Mouse (Mus musculus): ENCODE data around the gene Kremen2. TPM values are rescaled to one million over a fixed set of nuclear protein-coding genes. Genes with fewer than 3 reads are reported as not detected.

Kremen2 gene
- polyA plus RNA-seq (2012; rRNA removed): 3.2 and 6.6 TPM in 2 replicates

DNA sequence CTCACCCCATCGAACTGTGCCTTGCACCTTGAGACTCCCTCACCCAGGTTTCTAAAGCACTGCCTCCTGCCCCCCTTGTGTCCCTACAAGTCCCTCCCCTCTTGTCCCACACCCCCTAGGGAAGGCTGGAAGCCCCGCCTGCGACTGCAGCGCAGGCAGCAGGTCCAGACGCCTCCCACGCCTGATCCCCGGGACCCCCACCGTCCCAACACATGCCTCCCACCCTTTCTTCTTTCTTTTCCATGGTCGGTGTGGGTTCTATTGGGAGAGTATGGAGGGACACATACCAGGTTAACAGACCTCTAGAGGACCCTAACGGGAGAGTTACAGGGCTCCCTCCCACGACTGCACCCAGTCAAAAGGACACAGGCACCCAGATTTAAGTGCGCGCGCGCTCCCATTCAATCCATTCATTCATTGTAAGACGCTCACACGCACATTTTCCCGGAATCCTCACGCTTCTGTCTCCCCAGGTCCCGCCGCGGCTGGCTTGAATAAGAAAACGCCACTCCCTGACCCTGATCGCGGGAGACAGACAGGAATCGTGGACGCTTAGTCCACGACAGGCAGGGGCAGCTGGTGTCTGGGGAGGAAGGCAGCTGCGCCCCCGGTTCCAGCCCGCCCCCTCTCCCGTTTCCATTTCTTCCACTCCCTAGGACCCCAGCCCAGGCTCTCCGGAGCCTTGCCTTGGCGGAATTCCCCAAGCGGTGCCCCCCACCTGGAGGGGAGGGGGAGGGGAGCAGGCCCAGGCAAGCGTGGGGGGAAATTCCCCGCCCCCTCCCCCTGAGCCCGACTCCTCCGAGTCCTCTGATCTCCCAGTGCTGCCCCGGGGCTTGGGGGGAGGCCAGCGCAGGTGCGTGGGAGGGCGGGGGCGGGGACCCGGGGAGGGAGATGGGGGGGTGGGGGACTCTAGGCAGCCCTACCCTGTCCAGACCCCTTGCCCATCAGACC lies at the start of gene Kremen2:
TSS of gene Kremen2 (minus strand) at position 533 of the 951 bp plus-strand sequence.

DNA sequence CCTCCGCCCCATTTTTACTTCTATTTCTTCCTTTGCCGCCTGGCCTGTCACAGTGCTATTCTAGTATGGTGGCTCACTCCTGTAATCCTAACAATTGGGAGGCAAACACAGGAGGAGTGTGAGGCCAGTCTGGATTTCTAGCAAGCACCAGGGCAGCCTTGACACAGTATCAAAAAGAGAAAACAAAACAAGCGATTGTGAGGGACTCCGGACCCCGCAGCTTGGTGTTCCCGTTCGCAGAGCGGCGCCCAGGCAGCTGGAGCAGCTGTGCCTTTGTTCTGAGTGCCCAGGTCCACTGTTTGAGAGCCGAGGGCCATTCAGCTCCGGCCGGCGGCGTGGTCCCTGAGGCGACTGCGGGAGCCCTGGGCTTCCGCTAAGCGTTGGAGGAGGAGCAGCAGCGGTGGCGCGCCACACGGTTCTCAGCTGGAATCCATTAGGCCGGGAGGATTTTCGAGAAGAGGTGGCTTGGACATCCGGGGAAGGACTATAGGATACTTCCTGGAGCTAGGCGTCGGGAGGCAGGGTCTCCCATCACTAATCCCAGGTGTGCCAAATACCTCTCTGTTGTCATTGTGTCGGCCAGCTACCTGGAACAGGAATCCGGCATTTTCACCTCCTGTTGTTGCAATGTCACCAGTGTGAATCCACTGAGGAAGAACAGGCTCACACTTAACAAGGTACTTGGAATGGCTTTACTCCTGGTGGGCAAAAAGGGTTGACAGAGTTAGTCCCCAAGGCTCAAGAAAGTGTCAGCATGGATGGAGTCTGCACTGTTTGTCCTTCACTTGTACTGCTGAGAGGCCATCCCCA lies 44.8 kb upstream of the Kremen2 start, which contains the start of gene Srrm2:
TSS of gene Srrm2 (plus strand) at position 264 of the 810 bp plus-strand sequence.

DNA sequence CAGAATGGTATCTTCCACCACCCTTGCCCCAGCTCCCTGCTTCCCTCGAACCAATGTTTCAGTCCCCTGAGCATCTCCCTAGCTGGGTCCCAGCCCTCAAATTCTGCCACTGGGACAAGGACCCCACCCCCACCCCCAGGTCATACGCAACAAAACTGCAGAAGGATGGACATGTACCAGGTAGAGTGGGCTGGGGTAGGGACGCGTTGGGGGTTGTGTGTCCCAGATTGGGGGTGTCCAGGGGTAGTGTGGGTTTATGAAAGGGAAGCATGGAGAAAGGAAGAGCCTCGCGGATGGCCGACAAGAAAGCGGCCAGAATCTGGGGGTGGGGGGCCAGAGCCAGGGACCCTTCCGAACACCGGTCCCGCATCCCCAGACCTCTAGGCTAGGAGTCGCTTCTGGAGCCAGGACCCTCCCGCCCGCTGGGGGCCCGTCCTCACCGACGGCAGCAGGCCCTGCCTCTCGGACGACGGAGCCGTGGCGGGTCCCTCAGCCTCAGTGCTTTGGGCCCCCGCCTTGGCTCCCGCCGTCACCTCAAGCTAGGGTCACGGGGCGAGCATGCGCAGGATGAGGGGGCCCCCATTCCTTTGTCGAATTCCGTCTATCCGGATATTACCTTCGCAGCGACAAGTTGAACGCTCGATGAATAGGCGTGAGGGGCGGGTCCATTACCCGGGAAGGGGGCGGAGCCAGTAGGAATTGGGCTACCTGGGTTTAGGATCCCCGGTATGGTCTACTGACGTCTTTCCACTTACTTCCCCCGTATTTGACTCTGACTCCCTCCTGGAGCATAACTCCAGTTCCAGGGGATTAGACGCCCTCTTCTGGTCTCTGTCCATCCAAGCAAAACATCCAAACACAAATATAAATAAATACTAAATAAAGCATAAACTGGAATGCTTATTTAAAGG lies 40.2 kb upstream of the Kremen2 start, which contains the start of gene Flywch2:
TSS of gene Flywch2 (minus strand) at position 521 of the 911 bp plus-strand sequence.

DNA sequence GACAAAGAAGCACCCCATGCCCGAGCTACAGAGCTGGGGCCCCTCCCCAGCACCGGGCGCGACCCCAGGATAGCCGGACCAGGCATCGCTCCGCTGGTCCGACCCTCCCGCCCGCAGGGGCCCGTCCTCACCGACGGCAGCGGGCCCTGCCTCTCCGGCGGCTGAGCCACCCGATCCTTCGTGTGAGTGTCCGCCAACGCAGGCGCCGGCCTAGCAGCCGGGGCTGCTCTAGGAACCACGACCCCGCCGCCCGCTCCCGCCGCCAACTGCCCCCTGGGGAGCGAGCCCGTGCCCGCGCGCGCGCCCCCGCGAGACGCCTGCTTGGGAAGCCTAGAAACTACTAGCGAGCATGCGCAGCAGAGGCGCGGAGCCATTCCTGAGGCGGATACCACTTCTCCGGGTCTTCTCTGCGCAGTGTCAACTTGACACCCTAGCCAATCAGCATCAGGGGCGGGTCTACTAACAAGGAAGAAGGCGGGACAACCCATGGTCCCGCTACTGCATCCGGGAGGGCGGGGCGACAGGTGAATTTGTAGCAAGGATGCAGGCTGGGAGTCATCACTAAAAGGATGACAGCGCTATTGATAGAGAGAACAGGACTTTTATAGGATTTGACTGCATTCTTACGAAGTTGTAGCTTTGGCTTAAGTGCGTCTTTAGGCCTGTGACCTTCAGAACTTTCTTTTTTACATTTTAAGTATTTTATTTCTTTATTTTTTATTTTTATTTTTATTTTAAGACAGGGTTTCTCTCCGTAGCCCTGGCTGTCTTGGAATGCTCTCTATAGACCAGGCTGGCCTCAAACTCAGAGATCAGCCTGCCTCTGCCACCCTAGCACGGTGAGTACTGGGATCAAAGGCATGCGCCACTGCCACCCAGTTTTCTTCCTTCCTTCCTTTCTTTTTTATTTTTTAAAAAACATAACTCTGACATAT lies 25.9 kb upstream of the Kremen2 start, which contains the start of gene Flywch1:
TSS of gene Flywch1 (minus strand) at position 319 of the 935 bp plus-strand sequence.

DNA sequence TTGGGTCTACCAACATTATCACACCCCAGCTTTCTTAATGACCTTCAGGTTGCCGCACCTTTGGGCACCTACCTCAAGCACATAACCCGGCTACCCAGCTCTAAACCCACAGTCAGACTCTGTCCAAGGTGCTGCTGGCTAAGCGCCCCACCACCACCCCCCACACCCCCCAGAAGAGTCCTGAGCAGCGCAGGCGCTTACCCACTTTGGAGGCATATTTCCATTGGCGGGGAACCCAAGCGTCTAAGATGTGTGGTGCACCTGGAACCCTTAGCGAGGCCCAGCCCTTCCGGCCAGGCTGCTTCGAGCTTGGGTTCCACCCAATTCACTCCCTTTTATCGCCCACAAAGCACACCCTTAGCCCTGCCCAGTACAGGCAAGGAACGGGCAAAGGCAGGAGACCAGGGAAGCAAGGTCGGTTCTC lies 5.0 kb downstream of the Kremen2 start, which contains the start of gene Paqr4:
TSS of gene Paqr4 (minus strand) at position 270 of the 424 bp plus-strand sequence.

DNA sequence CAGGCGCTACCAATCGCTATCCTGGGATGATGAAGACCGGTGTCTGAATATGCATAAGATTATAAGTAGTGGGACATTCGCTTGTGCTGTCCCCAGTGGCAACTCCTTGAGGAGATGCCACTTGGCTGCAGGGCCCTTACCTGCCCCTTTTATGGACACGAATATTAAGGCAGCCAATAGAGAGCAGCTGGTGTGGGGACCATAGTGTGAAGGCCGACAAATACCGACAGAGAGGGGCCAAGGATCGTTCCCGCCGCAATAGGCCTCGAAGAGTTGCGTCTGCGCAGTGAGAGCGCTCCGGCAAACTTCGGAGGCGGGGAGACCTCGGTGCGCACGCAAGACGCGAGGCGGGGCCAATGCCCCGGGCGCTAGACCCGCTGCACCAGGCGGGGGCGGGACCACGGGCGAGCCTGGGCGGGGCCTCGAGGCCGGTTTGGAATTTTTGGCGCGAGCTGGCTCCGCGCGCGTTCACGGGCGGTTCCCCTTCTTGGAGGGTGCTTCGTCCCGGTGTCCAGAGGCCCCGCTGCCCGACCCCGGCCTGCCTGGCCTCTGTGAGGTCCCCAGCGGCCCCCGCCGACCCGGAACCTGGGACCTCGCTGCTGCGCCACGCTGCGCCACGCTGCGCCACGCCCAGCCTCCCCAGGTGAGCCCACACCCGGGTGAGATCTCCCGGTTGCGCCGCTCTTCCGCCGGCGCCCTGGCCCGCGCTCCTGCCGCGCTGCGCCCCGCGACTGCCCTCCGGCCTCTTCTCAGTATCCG lies 19.5 kb downstream of the Kremen2 start, which contains the start of gene Pkmyt1:
TSS of gene Pkmyt1 (plus strand) at position 338 of the 759 bp plus-strand sequence.

DNA sequence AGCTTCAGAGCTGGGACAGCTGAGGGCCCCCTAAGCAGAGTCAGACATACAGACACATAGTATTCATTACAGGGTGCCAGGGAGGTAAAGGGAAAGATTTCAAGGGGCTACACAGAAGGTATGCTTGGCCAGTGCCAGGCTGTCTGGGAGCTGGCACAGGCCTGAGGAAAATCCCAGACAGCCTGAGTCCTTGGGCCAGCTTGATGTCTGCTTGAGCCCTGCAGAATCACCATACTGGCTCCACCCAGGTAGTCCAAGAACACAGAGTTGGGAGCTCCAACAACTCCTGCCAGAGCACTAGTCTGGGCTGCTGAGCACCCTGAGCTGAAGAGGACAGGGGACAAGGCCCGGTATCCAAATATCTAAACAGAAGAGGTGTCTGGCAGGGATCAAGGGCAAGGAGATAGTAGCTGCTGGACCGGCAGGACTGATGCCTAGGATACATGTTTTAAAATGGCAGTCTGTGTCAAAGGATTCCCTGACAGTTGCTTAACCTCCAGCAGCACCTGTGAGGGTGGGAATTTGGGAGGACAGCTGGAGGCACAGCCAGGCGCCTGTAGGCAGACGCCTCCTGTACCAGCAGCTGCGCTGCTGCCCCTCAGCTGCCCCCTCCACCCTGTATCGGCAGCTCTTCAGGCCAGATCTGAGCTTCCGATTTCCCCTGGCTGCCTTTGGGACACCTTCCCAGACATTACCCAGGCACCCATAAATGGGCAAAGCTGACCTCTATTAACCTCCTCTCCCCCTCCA lies 23.1 kb downstream of the Kremen2 start, which contains the start of gene 1520401A03Rik:
TSS of gene 1520401A03Rik (minus strand) at position 408 of the 750 bp plus-strand sequence.

Other genes starting within 250 kb of the Kremen2 start
- gene Zfp213, start 181.6 kb downstream of the Kremen2 start, polyA plus RNA-seq (2012; rRNA removed): 6.8 and 7.8 TPM in 2 replicates
- 7.4 and 8.7 TPM in 2 replicates for gene Zfp13, start 146.3 kb downstream of the Kremen2 start, polyA plus RNA-seq (2012; rRNA removed)
- 0.06 TPM in 1 of 2 replicates, not detected in the other for gene Zscan10, start 145.0 kb downstream of the Kremen2 start, polyA plus RNA-seq (2012; rRNA removed)
- 0.51 and 0.68 TPM in 2 replicates for gene Mmp25, start 100.6 kb downstream of the Kremen2 start, polyA plus RNA-seq (2012; rRNA removed)
- gene Bicdl2, start 85.3 kb downstream of the Kremen2 start, polyA plus RNA-seq (2012; rRNA removed): 11.4 and 11.9 TPM in 2 replicates
- gene Hcfc1r1, start 72.2 kb downstream of the Kremen2 start, polyA plus RNA-seq (2012; rRNA removed): 586 and 660 TPM in 2 replicates
- 11.5 and 15.7 TPM in 2 replicates for gene Thoc6, start 72.0 kb downstream of the Kremen2 start, polyA plus RNA-seq (2012; rRNA removed)
- gene Tnfrsf12a, start 68.4 kb downstream of the Kremen2 start, polyA plus RNA-seq (2012; rRNA removed): 20.9 and 37.2 TPM in 2 replicates
- gene Cldn6, start 66.6 kb downstream of the Kremen2 start, polyA plus RNA-seq (2012; rRNA removed): 0.08 and 0.19 TPM in 2 replicates
- not detected in 2 replicates for gene Cldn9, start 61.8 kb downstream of the Kremen2 start, polyA plus RNA-seq (2012; rRNA removed)
- gene 1520401A03Rik, start 23.1 kb downstream of the Kremen2 start, polyA plus RNA-seq (2012; rRNA removed): not detected in 2 replicates
- gene Pkmyt1, start 19.5 kb downstream of the Kremen2 start, polyA plus RNA-seq (2012; rRNA removed): 22.3 and 33.2 TPM in 2 replicates
- gene Paqr4, start 5.0 kb downstream of the Kremen2 start, polyA plus RNA-seq (2012; rRNA removed): 95.8 and 156 TPM in 2 replicates
- 11.7 and 13.7 TPM in 2 replicates for gene Flywch1, start 25.8 kb upstream of the Kremen2 start, polyA plus RNA-seq (2012; rRNA removed)
- gene Flywch2, start 40.2 kb upstream of the Kremen2 start, polyA plus RNA-seq (2012; rRNA removed): 3.7 and 5.8 TPM in 2 replicates
- gene Srrm2, start 44.7 kb upstream of the Kremen2 start, polyA plus RNA-seq (2012; rRNA removed): 196 and 280 TPM in 2 replicates
- gene Elob, start 83.3 kb upstream of the Kremen2 start, polyA plus RNA-seq (2012; rRNA removed): 361 and 511 TPM in 2 replicates
- gene Prss33, start 90.2 kb upstream of the Kremen2 start, polyA plus RNA-seq (2012; rRNA removed): 0.04 and 0.39 TPM in 2 replicates
- gene Prss32, start 98.0 kb upstream of the Kremen2 start, polyA plus RNA-seq (2012; rRNA removed): 9.4 and 22.5 TPM in 2 replicates
- 0.24 and 1.5 TPM in 2 replicates for gene Prss41, start 98.3 kb upstream of the Kremen2 start, polyA plus RNA-seq (2012; rRNA removed)
- gene Prss21, start 122.2 kb upstream of the Kremen2 start, polyA plus RNA-seq (2012; rRNA removed): not detected in 2 replicates
- gene Dcpp1, start 135.0 kb upstream of the Kremen2 start, polyA plus RNA-seq (2012; rRNA removed): not detected in 2 replicates
- gene Dcpp2, start 135.0 kb upstream of the Kremen2 start, polyA plus RNA-seq (2012; rRNA removed): not detected in 2 replicates
- not detected in 2 replicates for gene Dcpp3, start 171.6 kb upstream of the Kremen2 start, polyA plus RNA-seq (2012; rRNA removed)
- gene Sbp, start 195.8 kb upstream of the Kremen2 start, polyA plus RNA-seq (2012; rRNA removed): not detected in 2 replicates
- not detected in 2 replicates for gene Sbpl, start 209.4 kb upstream of the Kremen2 start, polyA plus RNA-seq (2012; rRNA removed)
- 0.45 and 0.55 TPM in 2 replicates for gene Prss30, start 234.7 kb upstream of the Kremen2 start, polyA plus RNA-seq (2012; rRNA removed)

Data from stomach, adult 2 months (tissue).